Mouse (Mus musculus): Measurements from ENCODE around the gene Map4k1.

Gene Map4k1

GRCm38 (mm10) chr7:29050797-29051196, 68.9 kb downstream of the Map4k1 start:
- no peak for ATAC-seq (ENCODE audit: insufficient number of reproducible peaks, low FRiP score, low TSS enrichment)

GRCm38 (mm10) chr7:29052821-29053220, 71.0 kb downstream of the Map4k1 start:
- no peak for ATAC-seq (ENCODE audit: insufficient number of reproducible peaks, low FRiP score, low TSS enrichment)

Measured in cerebellum, adult (tissue).